Mouse (Mus musculus): ENCODE measurements around the gene Map1lc3b. TPM values are rescaled to one million over a fixed set of nuclear protein-coding genes. Genes with fewer than 3 reads are reported as not detected.

The Map1lc3b gene
- polyA plus RNA-seq, 1 experiment: 82.2 TPM

DNA sequence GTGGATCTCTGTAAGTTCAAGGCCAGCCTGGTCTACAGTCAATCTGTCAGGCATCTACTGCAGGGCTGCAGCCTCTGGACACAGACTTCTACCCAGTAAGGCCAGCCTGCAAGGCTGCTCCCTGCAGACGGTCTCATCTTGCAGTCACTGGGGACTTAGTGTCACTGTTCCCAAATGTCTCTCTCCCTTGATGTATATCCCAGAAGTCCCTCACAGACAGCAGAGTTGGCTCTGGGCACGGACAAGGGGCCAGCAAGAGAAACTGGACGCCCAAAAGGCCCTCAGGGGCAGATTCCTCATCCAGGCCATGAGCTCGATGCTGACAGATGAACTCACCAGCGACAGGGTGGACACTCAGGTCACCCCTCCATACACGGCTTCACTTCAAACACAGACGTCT is 18.0 kb upstream of the Map1lc3b start:
- Histone ChIP-seq H3K36me3 (ENCODE audit: control insufficient read depth, insufficient read depth, low read length) (no peaks in the 10 kb centered on the region), H3K4me1 (ENCODE audit: control insufficient read depth, insufficient read depth, insufficient read length, low read length) (peaks cover 7% of the 10 kb centered on the region; the same call in 1 of the 2 replicates), H3K4me3 (ENCODE audit: low read depth, low read length) (no peak overlapping the region), H3K27me3 (ENCODE audit: control insufficient read depth, insufficient read depth, low read length) (no peaks in the 10 kb centered on the region), H3K27ac (ENCODE audit: insufficient read depth, low read depth, low read length) (no peak overlapping the region)
- no peak for TF ChIP-seq CTCF (IDR thresholded peaks at IDR 0.05; ENCODE audit: extremely low read depth, insufficient read length, insufficient replicate concordance, low read depth, low read length)
- TF ChIP-seq POLR2A (IDR thresholded peaks at IDR 0.05; ENCODE audit: low read depth, low read length): no peak
- 91% methylated on average over 7 of the region's 7 CpGs for WGBS

DNA sequence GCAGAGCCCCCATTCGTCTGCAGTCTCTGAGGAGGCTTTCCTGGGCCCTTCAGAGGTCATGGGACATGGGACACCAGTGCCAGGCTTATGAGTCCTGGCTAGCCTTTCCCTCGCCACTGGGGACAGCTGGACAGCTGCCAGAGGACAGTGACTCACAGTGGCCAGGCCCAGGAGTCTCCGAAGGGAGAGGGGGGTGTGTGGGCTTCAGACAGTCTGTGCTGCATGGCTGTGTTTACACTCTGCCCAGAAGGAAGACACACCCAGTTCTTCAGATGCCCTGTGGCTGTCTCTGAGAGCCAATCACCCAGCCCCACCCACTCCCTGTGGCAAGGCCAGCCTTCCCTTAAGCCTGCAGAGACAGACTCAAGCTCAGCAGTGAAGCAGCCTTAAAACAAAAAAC is 16.9 kb upstream of the Map1lc3b start:
- Histone ChIP-seq H3K27me3 (ENCODE audit: control insufficient read depth, insufficient read depth, low read length) (no peaks in the 10 kb centered on the region), H3K36me3 (ENCODE audit: control insufficient read depth, insufficient read depth, low read length) (no peaks in the 10 kb centered on the region), H3K27ac (ENCODE audit: insufficient read depth, low read depth, low read length) (no peak overlapping the region), H3K4me3 (ENCODE audit: low read depth, low read length) (no peak overlapping the region), H3K4me1 (ENCODE audit: control insufficient read depth, insufficient read depth, insufficient read length, low read length) (peaks cover 7% of the 10 kb centered on the region; the same call in 1 of the 2 replicates)
- WGBS: 29% methylated on average over 3 of the region's 3 CpGs
- 0 out of 2 replicates have a peak, but pooled peaks have one; percentile 11 for TF ChIP-seq POLR2A (IDR thresholded peaks at IDR 0.05; ENCODE audit: low read depth, low read length)
- TF ChIP-seq CTCF (IDR thresholded peaks at IDR 0.05; ENCODE audit: extremely low read depth, insufficient read length, insufficient replicate concordance, low read depth, low read length): no peak

DNA sequence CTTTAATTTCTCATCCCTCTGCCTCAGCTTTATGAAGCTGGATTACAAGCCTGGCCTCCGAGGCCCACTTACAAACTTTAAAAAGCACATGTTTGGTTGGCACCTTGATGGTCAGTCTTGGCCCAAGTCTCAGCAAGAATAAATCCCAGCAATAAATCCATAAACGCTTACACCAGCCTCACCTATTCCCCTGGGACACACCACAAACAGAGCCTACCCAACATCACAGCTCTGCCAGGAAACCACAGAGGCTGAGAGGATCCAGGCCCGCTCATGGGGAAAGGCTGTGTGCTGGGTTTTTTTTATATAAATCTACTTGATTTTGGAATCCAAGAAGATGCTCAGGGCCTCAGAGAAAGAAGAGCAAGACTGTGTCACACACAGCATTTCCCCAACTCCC is 14.5 kb upstream of the Map1lc3b start:
- Histone ChIP-seq H3K36me3 (ENCODE audit: control insufficient read depth, insufficient read depth, low read length) (no peaks in the 10 kb centered on the region), H3K4me1 (ENCODE audit: control insufficient read depth, insufficient read depth, insufficient read length, low read length) (peaks cover 18% of the 10 kb centered on the region), H3K27ac (ENCODE audit: insufficient read depth, low read depth, low read length) (no peak overlapping the region), H3K4me3 (ENCODE audit: low read depth, low read length) (no peak overlapping the region), H3K27me3 (ENCODE audit: control insufficient read depth, insufficient read depth, low read length) (no peaks in the 10 kb centered on the region)
- no peak for TF ChIP-seq POLR2A (IDR thresholded peaks at IDR 0.05; ENCODE audit: low read depth, low read length)
- no peak for TF ChIP-seq CTCF (IDR thresholded peaks at IDR 0.05; ENCODE audit: extremely low read depth, insufficient read length, insufficient replicate concordance, low read depth, low read length)
- 78% methylated on average over 3 of the region's 3 CpGs for WGBS

DNA sequence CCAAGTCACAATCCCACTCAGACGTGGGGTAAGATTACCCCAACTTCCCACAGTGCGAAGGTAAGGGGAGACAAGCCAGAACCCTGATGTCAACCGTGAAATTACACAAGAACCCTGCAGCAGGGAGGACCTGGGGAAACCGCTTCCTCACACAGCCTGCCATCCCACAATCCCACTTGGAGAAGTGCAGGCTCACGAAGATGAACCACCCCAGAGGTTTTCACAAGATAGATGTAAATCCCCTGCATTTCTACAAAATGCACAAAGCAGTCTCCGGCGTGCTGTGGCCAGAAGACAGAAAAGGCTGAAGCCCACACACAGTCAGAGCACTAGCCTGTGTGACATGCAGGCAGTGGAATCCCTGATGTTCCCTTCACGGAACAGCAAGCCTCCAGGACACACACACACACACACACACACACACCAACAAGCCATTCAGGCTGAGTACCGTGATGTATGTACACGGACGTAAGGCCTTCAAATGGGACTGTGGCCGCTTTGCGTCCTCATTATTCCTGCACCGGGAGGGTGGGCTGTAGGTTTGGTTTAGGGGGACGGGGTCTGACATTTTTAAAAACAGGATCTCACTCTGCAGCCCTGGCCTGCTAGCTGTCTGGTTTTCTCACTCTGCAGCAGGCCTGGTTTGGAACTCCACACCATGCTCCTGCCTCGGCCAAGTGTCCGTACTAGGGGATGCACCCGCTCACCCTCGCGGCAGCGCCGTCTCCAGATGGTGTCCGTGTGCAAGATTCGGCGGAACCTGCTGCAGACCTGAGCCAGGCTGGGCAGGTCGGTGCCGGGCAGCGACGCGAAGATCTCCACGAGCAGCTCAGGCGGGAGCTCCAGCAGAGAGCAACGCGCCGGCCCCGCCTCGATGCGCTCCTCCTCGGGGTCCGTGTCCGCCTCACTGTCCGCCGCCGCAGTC is 12.1 kb upstream of the Map1lc3b start:
- 1% methylated on average over 44 of the region's 44 CpGs for WGBS
- H3K27ac ChIP-seq (ENCODE audit: insufficient read depth, low read depth, low read length): no peak overlapping the region
- H3K36me3 ChIP-seq (ENCODE audit: control insufficient read depth, insufficient read depth, low read length): no peaks in the 10 kb centered on the region
- H3K4me1 ChIP-seq (ENCODE audit: control insufficient read depth, insufficient read depth, insufficient read length, low read length): peaks cover 17% of the 10 kb centered on the region
- H3K27me3 ChIP-seq (ENCODE audit: control insufficient read depth, insufficient read depth, low read length): no peaks in the 10 kb centered on the region
- no peak for TF ChIP-seq CTCF (IDR thresholded peaks at IDR 0.05; ENCODE audit: extremely low read depth, insufficient read length, insufficient replicate concordance, low read depth, low read length)
- no peak for TF ChIP-seq POLR2A (IDR thresholded peaks at IDR 0.05; ENCODE audit: low read depth, low read length)
- peak overlapping the region; percentile 68 for H3K4me3 ChIP-seq (ENCODE audit: low read depth, low read length)

DNA sequence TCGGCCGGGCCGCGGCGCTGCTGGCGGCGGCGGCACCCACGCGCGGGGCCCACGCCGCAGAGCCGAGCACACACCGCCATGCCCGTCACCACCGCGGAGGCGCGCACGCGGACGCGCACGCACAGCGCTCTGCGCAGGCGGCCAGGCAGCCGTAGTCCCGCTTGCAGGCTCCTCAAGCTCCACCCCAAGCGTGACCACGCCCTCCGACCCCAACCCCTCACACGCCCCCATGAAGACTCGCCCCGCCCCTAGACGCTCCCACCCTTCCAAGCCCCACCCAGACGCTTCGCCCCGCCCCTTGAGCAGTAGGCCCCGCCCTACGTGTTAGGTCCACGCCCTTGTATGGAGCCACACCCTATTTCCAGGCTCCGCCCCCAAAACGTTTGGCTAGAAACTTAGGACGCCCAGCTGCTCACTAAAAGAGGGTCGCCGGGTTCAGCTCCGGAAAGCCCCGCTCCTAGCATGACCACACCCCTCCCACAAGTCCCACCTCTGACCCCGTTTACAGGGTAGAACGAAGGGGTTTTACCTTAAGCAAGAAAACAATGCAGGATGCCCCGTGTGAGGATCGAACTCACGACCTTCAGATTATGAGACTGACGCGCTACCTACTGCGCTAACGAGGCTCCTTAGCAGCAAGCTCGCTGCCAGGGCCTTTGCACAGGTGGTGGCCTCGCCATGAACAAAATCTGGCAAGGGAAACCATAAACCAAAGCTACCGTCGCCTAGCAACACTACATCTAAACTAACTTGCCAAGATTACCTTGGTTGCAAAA is 11.3 kb upstream of the Map1lc3b start, which contains the start of gene Fbxo31:
Fbxo31 (minus strand) TSS at position 131 of the 776 bp plus-strand sequence.
- H3K4me1 ChIP-seq (ENCODE audit: control insufficient read depth, insufficient read depth, insufficient read length, low read length): peaks cover 12% of the 10 kb centered on the region
- WGBS: 1% methylated on average over 58 of the region's 63 CpGs
- H3K27ac ChIP-seq (ENCODE audit: insufficient read depth, low read depth, low read length): peak within 1 kb of the TSS; percentile 35; the same call in 1 of the 2 replicates
- H3K27me3 ChIP-seq (ENCODE audit: control insufficient read depth, insufficient read depth, low read length): no peaks in the 10 kb centered on the region
- peak within 1 kb of the TSS; percentile 68 for H3K4me3 ChIP-seq (ENCODE audit: low read depth, low read length)
- no peaks in the 10 kb centered on the region for H3K36me3 ChIP-seq (ENCODE audit: control insufficient read depth, insufficient read depth, low read length)
- TF ChIP-seq CTCF (IDR thresholded peaks at IDR 0.05; ENCODE audit: extremely low read depth, insufficient read length, insufficient replicate concordance, low read depth, low read length) (no peak), POLR2A (IDR thresholded peaks at IDR 0.05; ENCODE audit: low read depth, low read length) (peak; percentile 38; the same call in 1 of the 2 replicates)

DNA sequence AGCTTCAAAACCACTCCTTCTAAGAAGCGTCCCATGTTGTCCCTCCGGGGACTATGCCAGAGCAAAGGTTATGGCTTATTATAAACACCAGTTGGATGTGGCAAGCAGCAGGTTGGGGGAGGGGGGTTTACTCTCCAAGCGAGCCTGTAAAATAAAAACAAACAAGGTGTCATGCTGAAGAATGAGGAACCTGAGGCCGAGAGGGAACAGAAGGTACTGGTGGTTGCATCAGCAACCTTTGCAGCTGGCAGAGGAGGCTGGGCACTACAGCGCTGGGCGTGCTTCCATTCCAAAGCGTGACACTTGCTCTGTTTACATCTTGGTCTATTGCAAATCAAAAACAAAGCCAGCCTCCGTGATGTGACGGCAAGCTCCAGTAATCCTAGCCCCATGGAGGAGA is 9.7 kb upstream of the Map1lc3b start:
- peak overlapping the region; percentile 42 for H3K27ac ChIP-seq (ENCODE audit: insufficient read depth, low read depth, low read length)
- peaks cover 13% of the 10 kb centered on the region for H3K4me1 ChIP-seq (ENCODE audit: control insufficient read depth, insufficient read depth, insufficient read length, low read length)
- WGBS: 7% methylated on average over 9 of the region's 9 CpGs
- H3K4me3 ChIP-seq (ENCODE audit: low read depth, low read length): no peak overlapping the region
- TF ChIP-seq CTCF (IDR thresholded peaks at IDR 0.05; ENCODE audit: extremely low read depth, insufficient read length, insufficient replicate concordance, low read depth, low read length): no peak
- no peak for TF ChIP-seq POLR2A (IDR thresholded peaks at IDR 0.05; ENCODE audit: low read depth, low read length)
- H3K36me3 ChIP-seq (ENCODE audit: control insufficient read depth, insufficient read depth, low read length): no peaks in the 10 kb centered on the region
- no peaks in the 10 kb centered on the region for H3K27me3 ChIP-seq (ENCODE audit: control insufficient read depth, insufficient read depth, low read length)
